Mouse (Mus musculus) megakaryocyte-erythroid progenitor cell, adult 5-6 weeks (primary cell): ENCODE measurements around the gene Gm10160. TPM values are rescaled to one million over a fixed set of nuclear protein-coding genes. Genes with fewer than 3 reads are reported as not detected.
"Not testable (repeated sequence)": the region's sequence is repeated elsewhere in the genome, so short reads cannot be mapped to it uniquely, and the experiment has no call there.

Experiments used
- ATAC-seq: replicated peaks from 2 replicates; pipeline ENCODE4 v1.8.0; 2016; ENCODE audit warnings: mild to moderate bottlenecking, inconsistent platforms; ENCODE audit not compliant: severe bottlenecking, poor library complexity, low FRiP score, low TSS enrichment
- total RNA-seq, 2 experiments: library from RNA; stranded (forward) in 1 of 2; stranded (reverse) in 1 of 2; fragments of 200-1000, 215-1000 nt in 1 of 2; fragments of >200 nt in 1 of 2; fragmentation: Nextera tagmentation in 1 of 2; gene quantifications; 2 replicates each; pipeline ENCODE4 v1.2.3; 2014 to 2017

Gene Gm10160
- total RNA-seq, 2 experiments from 2014 or later, result not detected

DNA sequence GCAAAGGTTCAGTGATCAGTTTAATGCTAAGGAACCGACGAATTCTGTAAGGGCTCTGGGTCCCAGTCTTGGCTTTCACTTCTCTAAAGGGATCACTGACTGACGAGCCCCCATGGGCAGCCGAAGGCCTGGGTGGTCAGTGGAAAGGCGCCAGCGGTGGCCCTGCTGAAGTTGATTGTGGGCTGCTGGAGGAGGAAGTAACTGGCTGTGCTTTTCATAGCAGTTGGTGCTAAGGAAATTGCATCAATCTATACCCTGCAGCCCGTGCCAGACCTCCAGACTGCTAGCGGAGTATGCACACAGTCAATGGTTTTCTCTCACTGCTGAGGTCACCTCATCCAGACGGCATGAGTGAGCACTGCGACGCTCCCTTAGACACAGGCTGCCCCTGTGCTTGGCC lies 4.5 kb upstream of the Gm10160 start:
- ATAC-seq, result peak; percentile 34; the same call in 1 of the 2 replicates

GRCm38 (mm10) chr7:81858968-81859721 lies 3.6 kb upstream of the Gm10160 start, which contains the start of gene Tm6sf1:
TSS of gene Tm6sf1 (plus strand) at chr7:81859001.
- 0 out of 2 replicates have a peak, but pooled peaks have one; percentile 18 for ATAC-seq

- ATAC-seq, result no peak
These were observed 2.6 kb upstream of the Gm10160 start for GRCm38 (mm10) chr7:81858236-81858635.

- no peak for ATAC-seq
These were observed 627 bp upstream of the Gm10160 start for GRCm38 (mm10) chr7:81856221-81856620.

DNA sequence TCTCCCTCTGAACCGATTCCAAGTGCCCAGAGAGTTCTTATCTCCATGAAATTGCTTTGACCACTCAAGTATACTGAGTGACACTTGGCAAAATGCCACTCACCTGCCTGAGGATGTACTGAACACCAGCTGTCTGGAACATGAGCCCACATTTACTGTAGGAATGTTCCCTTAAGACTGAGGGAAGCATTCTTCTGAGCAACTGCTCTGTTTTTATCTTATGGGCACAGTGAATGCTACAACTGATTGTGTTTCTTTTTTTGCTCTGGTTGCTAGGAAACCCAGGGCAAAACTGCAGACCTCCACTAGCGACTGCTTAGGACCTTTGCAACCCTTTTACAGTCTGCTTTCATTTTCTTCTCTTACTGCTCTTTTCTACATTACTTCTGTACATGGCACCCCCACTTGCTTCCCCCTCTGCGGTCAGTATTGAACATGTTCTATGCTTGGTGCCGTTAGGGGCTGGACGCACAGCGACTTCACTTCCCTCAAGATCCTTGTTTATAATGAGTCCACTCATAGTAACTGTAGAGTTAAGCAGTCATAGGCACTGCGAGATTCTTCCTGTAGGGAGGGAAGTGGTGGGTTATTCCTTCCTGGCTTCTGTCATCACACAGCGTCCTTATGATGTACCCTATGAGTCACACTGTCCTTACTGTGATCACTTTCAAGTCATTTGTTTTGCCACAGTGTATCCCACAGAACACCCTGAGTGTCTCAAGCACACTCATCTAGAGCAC lies 856 bp downstream of the Gm10160 start:
- peak; percentile 76 for ATAC-seq

- no peak for ATAC-seq
These were observed 3.9 kb downstream of the Gm10160 start for GRCm38 (mm10) chr7:81851706-81852105.

DNA sequence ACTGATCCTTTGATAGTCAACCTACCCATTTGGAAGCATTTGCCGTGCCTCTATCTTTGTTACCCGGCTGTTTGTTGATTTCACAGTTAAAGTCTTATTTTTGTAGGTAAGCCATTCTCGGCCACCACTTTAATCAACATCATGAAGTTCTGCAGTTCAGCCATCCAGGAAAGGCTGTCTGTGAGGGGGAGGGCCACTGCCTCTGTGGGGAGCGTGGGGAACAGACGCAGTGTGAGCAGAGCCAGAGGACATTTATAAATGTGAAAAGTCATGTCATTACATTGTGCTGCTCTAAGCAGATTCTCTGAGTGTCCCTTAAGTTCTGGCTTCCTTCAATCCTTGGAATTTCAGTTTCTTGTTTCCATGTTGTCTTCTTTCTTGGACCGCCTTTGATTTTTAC lies 5.4 kb downstream of the Gm10160 start:
- ATAC-seq, result no peak

- ATAC-seq, result no peak
These were observed 6.0 kb downstream of the Gm10160 start for GRCm38 (mm10) chr7:81849633-81850032.

- ATAC-seq, result no peak
These were observed 6.4 kb downstream of the Gm10160 start for GRCm38 (mm10) chr7:81849214-81849613.

- no peak for ATAC-seq
These were observed 7.8 kb downstream of the Gm10160 start for GRCm38 (mm10) chr7:81847777-81848176.

DNA sequence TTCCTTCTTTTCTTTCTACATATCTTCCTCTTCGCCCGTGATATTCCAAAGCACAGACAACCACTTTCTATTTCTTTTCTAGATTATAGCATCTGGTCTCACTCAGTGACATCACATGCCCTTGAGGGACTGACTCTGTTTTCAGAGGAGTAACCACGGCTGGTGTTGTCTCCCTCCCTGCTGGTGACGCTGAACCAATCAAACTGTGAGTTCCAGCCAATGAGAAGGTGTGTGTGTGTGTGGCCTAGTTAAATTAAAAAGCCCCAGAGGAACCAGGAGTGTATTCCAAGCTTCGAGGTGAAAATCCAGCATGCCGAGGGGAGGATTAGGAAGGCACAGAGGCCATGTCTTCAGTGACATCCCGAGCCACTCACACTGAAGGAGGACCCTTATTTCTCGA lies 8.6 kb downstream of the Gm10160 start:
- no peak for ATAC-seq

GRCm38 (mm10) chr7:81846008-81846407 lies 9.6 kb downstream of the Gm10160 start:
- no peak for ATAC-seq

GRCm38 (mm10) chr7:81845313-81845712 lies 10.3 kb downstream of the Gm10160 start:
- no peak for ATAC-seq

GRCm38 (mm10) chr7:81844801-81845200 lies 10.8 kb downstream of the Gm10160 start:
- no peak for ATAC-seq

DNA sequence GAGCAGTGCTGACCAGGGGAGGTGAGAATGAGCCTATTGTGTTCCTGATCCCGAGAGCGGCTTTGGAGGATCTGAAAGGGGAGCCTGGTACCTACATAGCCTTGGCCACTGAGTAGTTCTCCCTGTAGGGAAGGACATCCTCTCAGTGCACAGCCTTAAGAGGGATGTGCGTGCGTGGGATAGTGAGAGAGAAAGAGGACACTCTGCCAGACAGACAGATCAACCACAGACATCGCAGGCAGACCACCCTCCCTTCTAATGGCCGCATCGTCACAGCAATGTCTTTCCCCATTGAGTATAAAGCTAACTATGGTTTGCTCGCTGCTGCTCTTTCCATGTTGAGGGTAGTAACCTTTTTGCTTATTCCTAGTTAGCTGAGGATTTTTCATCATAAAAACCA lies 11.7 kb downstream of the Gm10160 start:
- no peak for ATAC-seq

GRCm38 (mm10) chr7:81842998-81843397 lies 12.6 kb downstream of the Gm10160 start:
- ATAC-seq, result no peak

DNA sequence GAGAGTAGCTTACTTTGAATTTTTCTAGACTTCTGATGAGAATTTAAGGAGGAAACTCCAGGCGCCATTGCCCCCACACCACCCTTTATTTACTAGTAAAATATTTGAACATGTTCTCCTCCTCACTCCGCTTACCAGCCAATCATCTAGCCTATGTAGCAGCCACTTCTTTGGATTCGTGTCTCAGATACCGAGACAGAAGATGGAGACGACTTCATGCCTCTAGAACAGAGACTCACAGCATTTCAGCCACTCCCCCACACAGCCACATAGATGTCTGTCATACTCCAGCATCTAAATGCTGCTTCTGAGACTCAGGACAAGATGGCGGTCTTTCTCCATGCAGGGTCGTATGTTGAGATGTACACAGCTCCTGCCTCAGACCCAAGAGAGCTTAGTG lies 13.5 kb downstream of the Gm10160 start:
- no peak for ATAC-seq

DNA sequence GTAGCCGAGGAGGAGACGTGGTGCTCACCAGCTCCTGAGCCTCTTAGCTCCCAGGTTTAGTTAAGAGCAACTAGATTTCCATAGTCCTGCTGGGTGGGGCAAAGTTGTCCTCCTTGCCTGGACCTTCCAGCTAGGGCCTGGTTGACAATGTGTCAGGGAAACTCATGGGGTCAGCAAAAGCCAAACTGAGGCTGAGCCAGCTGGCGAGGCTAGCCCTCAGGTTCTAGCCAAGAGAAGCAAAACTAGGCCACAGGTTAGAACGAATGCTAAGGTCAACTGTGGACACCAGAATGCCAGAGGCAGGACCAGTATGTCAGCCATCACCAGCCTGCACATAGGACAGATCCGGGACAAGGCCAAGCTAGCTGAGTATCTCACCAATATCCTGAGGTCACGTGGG lies 14.2 kb downstream of the Gm10160 start:
- ATAC-seq, result no peak

- no peak for ATAC-seq
These were observed 14.9 kb downstream of the Gm10160 start for GRCm38 (mm10) chr7:81840661-81841181.

DNA sequence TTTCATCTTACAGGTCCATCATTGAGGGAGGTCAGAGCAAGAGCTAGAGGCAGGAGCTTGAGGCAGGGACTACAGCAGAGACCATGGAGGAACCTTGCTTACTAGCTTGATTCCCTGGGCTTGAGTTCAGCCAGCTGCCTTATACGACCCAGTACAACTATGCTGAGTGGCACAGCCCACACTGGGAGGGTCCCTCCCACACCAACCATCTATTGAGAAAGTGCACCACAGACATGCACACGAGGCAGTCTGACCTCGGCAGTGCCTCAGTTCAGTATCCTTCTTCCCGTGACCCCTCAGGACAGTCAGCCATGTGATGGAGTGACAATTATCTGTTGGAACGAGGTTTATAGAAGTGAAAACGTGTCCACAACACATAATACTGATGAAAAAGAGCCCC lies 15.8 kb downstream of the Gm10160 start:
- no peak for ATAC-seq

DNA sequence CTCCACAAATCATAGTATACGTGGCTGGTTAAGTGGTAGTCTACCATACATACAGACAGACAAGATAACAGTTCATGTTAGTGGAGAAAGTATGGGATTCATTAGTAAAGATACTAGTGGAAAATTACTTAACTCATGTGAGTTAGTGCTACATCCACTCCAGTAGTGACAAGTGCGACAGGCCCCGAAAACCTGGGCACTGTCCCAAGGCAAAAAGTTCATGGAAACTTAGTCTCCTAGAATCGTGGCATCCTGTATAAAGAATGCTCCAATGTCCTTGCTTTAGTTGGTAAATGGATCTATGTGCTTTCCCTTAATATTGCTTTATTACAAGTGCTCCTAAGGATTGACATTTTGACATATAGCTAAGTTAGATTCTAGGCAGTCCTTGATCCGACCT lies 17.8 kb downstream of the Gm10160 start:
- not testable (repeated sequence) for ATAC-seq
